Mouse (Mus musculus) neutrophil, adult 59 days (primary cell): ENCODE measurements around the gene AI837181. TPM values are rescaled to one million over a fixed set of nuclear protein-coding genes. Genes with fewer than 3 reads are reported as not detected.

Experiments
- total RNA-seq, 2 experiments: library from RNA; stranded (reverse); gene quantifications; 1 replicate in 1 of 2; 2 replicates in 1 of 2; pipeline ENCODE4 v1.2.4; 2023

The AI837181 gene
- total RNA-seq: 10 to 100 TPM; 38.8 to 44.7 TPM

GRCm38 (mm10) chr19:5424782-5425741 lies at the start of gene AI837181, which contains the start of gene Drap1:
AI837181 (plus strand) TSS chr19:5425144.
Drap1 (minus strand) TSS chr19:5424979.

GRCm38 (mm10) chr19:5388588-5389242 lies 36.2 kb upstream of the AI837181 start, which contains the start of gene Sart1:
Sart1 (minus strand) TSS chr19:5388703.

GRCm38 (mm10) chr19:5402293-5402692 lies 22.7 kb upstream of the AI837181 start, which contains the start of gene Tsga10ip:
Tsga10ip (minus strand) TSS chr19:5402526.

DNA sequence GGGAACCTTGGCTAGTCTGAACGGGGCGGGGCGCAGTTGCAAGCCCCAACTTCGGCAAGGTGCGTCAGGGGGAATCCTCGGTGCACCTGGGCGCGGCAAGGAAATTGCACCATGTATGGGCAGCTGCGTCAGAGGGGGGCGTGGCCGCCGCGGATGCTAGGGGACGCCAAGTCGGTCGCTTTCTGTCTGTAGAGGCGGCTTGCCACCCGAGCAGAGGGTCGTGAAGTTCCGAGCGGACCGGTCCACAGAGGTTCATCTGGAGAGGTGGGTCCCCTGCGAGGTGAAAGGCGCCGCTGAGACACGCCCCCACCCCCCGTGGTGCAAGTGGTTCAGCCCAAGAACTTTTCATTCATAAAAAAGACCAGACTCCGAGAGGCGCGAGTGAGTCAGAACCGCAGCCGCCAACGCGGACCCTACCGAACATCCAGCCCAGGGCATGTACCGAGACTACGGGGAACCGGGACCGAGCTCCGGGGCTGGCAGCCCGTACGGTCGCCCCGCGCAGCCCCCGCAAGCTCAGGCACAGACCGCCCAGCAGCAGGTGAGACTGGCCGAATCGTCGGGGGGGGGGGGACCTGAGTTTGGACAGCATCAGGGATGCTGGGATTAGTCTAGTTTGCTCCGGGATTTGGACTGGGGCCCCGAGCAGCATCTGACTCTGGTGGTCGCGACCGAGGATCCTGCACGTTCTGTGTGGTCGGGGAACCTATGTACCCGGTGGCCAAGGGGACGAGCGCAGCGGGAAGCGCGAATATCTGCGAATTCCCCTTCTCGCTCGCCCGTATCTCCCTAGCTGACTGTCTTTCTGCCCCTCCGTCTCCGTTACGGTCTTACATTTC lies 22.8 kb downstream of the AI837181 start, which contains the start of gene Fosl1:
Gene Fosl1 (plus strand): TSS at position 33 of the 839 bp plus-strand sequence.

DNA sequence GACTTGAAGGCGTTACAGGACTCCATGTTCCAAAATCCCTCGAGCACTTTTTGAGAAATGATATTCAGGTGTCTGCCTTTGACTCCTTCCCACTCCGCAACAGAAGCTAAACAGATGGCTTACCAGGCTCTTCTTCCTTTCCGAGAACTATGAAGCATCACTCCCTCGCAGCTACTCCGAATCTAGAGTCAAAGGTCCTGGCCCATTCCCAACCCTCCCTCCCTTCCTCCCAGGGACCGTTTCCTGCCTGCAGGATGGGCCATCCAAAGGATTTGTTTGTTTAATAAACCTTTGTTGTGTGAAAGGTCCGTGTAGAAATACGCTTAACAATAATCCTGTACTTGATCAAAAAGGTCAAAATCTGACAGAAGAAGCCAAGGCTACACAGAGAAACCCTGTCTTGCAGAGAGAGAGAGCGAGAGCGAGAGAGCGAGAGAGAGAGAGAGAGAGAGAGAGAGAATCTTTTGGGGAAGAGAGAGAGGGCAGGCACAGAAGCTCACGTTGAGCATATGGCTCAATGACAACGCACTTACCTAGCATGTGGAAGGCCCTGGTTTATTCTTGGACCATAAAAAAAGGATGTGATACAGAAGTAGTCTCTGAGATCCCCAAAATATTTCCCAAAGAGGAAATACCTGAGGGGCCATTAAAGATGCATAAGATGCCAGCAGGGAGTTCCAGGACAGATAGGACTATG lies 33.0 kb downstream of the AI837181 start, which contains the start of gene Ccdc85b:
Gene Ccdc85b (minus strand): TSS at position 149 of the 697 bp plus-strand sequence.

GRCm38 (mm10) chr19:5460465-5460911 lies 35.5 kb downstream of the AI837181 start, which contains the start of gene Fibp:
Fibp (plus strand) TSS chr19:5460615.

DNA sequence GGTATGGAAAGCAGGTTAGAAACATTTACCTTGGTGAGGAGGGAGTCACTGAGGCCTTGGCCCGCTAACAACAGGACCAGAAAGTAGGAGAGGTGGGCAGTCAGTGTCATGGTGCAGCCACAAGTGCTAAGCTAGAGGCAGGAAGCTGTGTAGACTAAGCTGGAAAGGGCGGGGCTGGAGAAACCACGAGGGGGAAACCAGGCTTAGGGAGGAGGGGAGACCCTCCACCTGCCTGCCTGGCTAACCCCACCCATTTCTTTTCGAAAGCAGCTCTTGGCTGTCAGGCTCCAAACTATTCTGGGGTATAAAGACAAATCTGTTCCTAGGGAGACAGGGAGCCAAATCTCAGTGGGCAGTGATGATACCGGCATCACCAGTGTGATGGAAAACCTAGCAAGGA lies 43.4 kb downstream of the AI837181 start, which contains the start of gene Ctsw:
Gene Ctsw (minus strand): TSS at position 134 of the 400 bp plus-strand sequence.

GRCm38 (mm10) chr19:5473720-5474119 lies 48.8 kb downstream of the AI837181 start, which contains the start of gene Efemp2:
Efemp2 (plus strand) TSS chr19:5473954.

Other genes with a start within 250 kb of the AI837181 start
- 100 to 1,000 TPM; 105 to 106 TPM for gene Pacs1, start 152.0 kb upstream of the AI837181 start, total RNA-seq
- 100 to 1,000 TPM; 199 to 214 TPM for gene Sf3b2, start 129.7 kb upstream of the AI837181 start, total RNA-seq
- gene Gal3st3, start 126.8 kb upstream of the AI837181 start, total RNA-seq: not detected
- not detected for gene Catsper1, start 89.4 kb upstream of the AI837181 start, total RNA-seq
- gene Cst6, start 75.6 kb upstream of the AI837181 start, total RNA-seq: not detected
- 10 to 100 TPM; 21.3 to 25.1 TPM for gene Eif1ad, start 58.4 kb upstream of the AI837181 start, total RNA-seq
- gene Banf1, start 58.0 kb upstream of the AI837181 start, total RNA-seq: 10 to 100 TPM; 65.2 to 82.5 TPM
- gene Sart1, start 36.4 kb upstream of the AI837181 start, total RNA-seq: 10 to 100 TPM; 96.2 to 98.5 TPM
- under 1 TPM in 1 of 2 experiments, not detected in 1; 0.20 TPM for gene Tsga10ip, start 22.6 kb upstream of the AI837181 start, total RNA-seq
- 100 to 1,000 TPM; 122 to 124 TPM for gene Drap1, start 165 bp upstream of the AI837181 start, total RNA-seq
- gene Fosl1, start 22.4 kb downstream of the AI837181 start, total RNA-seq: 10 to 100 TPM; 47.9 to 66.9 TPM
- gene Ccdc85b, start 32.8 kb downstream of the AI837181 start, total RNA-seq: 1 to 10 TPM; 1.3 to 2.1 TPM
- 10 to 100 TPM; 51.1 to 59.5 TPM for gene Fibp, start 35.5 kb downstream of the AI837181 start, total RNA-seq
- gene Ctsw, start 43.4 kb downstream of the AI837181 start, total RNA-seq: under 1 TPM; 0.69 to 0.79 TPM
- 1 to 10 TPM in 1 of 2 experiments, under 1 TPM in 1; 0.20 to 1.2 TPM for gene Efemp2, start 48.8 kb downstream of the AI837181 start, total RNA-seq
- gene Mus81, start 63.3 kb downstream of the AI837181 start, total RNA-seq: 10 to 100 TPM; 19.9 to 20.9 TPM
- gene Cfl1, start 65.3 kb downstream of the AI837181 start, total RNA-seq: 1,000 to 10,000 TPM; 1,662 to 1,728 TPM
- 1 to 10 TPM in 1 of 2 experiments, under 1 TPM in 1; 0.88 to 1.6 TPM for gene 1700020D05Rik, start 78.6 kb downstream of the AI837181 start, total RNA-seq
- gene Snx32, start 85.4 kb downstream of the AI837181 start, total RNA-seq: 1 to 10 TPM; 3.6 to 4.3 TPM
- under 1 TPM in 1 of 2 experiments, not detected in 1; 0.13 TPM for gene Ovol1, start 135.5 kb downstream of the AI837181 start, total RNA-seq
- 10 to 100 TPM; 69.1 to 69.3 TPM for gene Ap5b1, start 142.9 kb downstream of the AI837181 start, total RNA-seq
- gene Rnaseh2c, start 176.7 kb downstream of the AI837181 start, total RNA-seq: 100 to 1,000 TPM; 158 to 174 TPM
- gene Kat5, start 185.1 kb downstream of the AI837181 start, total RNA-seq: 10 to 100 TPM; 81.3 to 83.8 TPM
- gene Rela, start 212.3 kb downstream of the AI837181 start, total RNA-seq: 10 to 100 TPM; 73.0 to 88.9 TPM
- 100 to 1,000 TPM; 212 to 218 TPM for gene Sipa1, start 238.6 kb downstream of the AI837181 start, total RNA-seq